Mouse (Mus musculus) midbrain, embryonic 14.5 days (tissue): ENCODE data around the gene Myo19. TPM values are rescaled to one million over a fixed set of nuclear protein-coding genes. Genes with fewer than 3 reads are reported as not detected.
"Not testable (repeated sequence)": the region's sequence is repeated elsewhere in the genome, so short reads cannot be mapped to it uniquely, and the experiment has no call there.

Source experiments
- ATAC-seq: fragments of 200-750 bp; cut with Nextera tagmentation; 2 replicates; pipeline ENCODE4 v1.8.0; 2017; ENCODE audit warnings: moderate number of reproducible peaks, moderate library complexity; ENCODE audit not compliant: low FRiP score, low TSS enrichment
- DNase-seq: peaks from one replicate; pipeline ENCODE4 v3.0.0-alpha.2; 2015
- H3K27ac ChIP-seq: fragments of 300-500 bp; sonication (generic); replicated peaks from 2 replicates; pipeline ENCODE4 v1.5.1; 2014; ENCODE audit warnings: mild to moderate bottlenecking, low read depth, low read length, moderate library complexity
- H3K27me3 ChIP-seq: fragments of 300-500 bp; sonication (generic); 2 replicates; pipeline ENCODE4 v1.6.1; 2014; ENCODE audit warnings: low read length, control low read depth, mixed read lengths; ENCODE audit not compliant: control insufficient read depth, insufficient read depth
- H3K36me3 ChIP-seq: fragments of 300-500 bp; sonication (generic); 2 replicates; pipeline ENCODE4 v1.6.1; 2014; ENCODE audit warnings: low read length, control low read depth; ENCODE audit not compliant: control insufficient read depth, insufficient read depth
- H3K4me1 ChIP-seq: fragments of 300-500 bp; sonication (generic); 2 replicates; pipeline ENCODE4 v1.6.1; 2014; ENCODE audit warnings: mild to moderate bottlenecking, antibody characterized with exemption, low read length, control low read depth; ENCODE audit not compliant: control insufficient read depth, insufficient read depth
- H3K4me2 ChIP-seq: fragments of 300-500 bp; sonication (generic); 2 replicates; pipeline ENCODE4 v1.6.1; 2014; ENCODE audit warnings: mild to moderate bottlenecking, low read length, moderate library complexity
- H3K4me3 ChIP-seq: fragments of 300-500 bp; sonication (generic); replicated peaks from 2 replicates; pipeline ENCODE4 v1.5.1; 2014; ENCODE audit warnings: low read depth, low read length
- H3K9ac ChIP-seq: fragments of 300-500 bp; sonication (generic); replicated peaks from 2 replicates; pipeline ENCODE4 v1.6.1; 2014; ENCODE audit warnings: mild to moderate bottlenecking, low read length, moderate library complexity
- H3K9me3 ChIP-seq: fragments of 300-500 bp; sonication (generic); 2 replicates; pipeline ENCODE4 v1.6.1; 2016; ENCODE audit warnings: low read length, control low read depth, mixed read lengths; ENCODE audit not compliant: control insufficient read depth
- WGBS: fragments of 180-500 bp; shearing (Covaris S2); extraction: QIAGEN DNeasy Blood & Tissue Kit; methylation state at CpG from one replicate; pipeline ENCODE4 v1.1.7; 2014; 5-methylcytosine and 5-hydroxymethylcytosine counted together
- polyA plus RNA-seq: library from polyadenylated mRNA; unstranded; fragments of >200 nt; fragmentation: Nextera tagmentation; extraction: Ambion mirVana; gene quantifications from 2 replicates; pipeline ENCODE4 v1.2.1, GENCODE M21; 2014

Myo19 gene
- polyA plus RNA-seq, 1 experiment from 2014 or later: 6.2 TPM

- DNase-seq (peak; percentile 98), ATAC-seq (peak; percentile 86)
- H3K27ac ChIP-seq: peak overlapping the region; percentile 99
- H3K27me3 ChIP-seq: no peaks in the 10 kb centered on the region
- H3K9me3 ChIP-seq: no peaks in the 10 kb centered on the region
- H3K4me3 ChIP-seq: peak overlapping the region; percentile 86
- H3K9ac ChIP-seq: peak overlapping the region; percentile 80
- H3K4me1 ChIP-seq: peaks cover 19% of the 10 kb centered on the region
- H3K4me2 ChIP-seq: peak overlapping the region; percentile 66
- under 1% methylated on average over 52 of the region's 61 CpGs for WGBS
- no peaks in the 10 kb centered on the region for H3K36me3 ChIP-seq
Observed at GRCm38 (mm10) chr11:84869537-84870232, 10.3 kb upstream of the Myo19 start.

DNA sequence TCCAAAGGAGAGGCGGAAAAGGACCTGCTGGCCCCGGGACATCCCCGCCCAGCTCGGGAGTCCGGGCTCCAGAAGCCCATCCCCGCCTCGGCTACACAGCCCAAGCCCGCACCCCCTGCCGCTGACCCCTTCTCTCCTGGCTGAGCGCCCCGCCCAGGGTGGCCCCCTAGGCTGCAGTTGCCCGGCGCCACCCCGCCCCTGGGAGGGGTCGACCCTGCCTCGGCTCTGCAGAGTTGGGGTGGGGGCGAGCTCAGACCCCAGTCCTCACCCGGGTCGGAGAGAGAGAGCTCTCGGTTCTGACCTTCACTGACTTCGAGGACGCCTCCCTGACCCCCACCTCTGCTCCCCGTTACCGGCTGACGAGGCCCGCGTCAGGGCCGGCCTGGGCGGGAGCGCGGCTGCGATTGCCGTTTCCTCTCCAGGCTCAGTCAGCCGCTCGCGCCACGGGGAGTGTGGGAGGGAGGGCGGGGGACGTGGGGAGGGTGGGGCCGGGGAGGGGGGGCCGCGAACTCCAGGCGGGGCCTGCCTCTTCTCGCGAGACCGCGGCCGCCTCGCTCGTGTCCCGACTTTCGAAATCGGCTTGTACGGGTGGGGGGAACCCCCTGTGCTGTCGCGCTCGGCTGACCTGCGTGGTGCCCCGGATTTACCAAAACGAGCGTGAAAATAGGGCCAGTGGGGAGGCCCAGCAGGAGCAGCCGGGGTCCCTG lies 9.5 kb upstream of the Myo19 start, which contains the start of gene Ggnbp2:
Gene Ggnbp2, minus strand, starts transcription at position 481 of the 707 bp plus-strand sequence.
- Histone ChIP-seq H3K9ac (peak within 1 kb of the TSS; percentile 97), H3K4me3 (peak within 1 kb of the TSS; percentile 86), H3K27me3 (no peaks in the 10 kb centered on the region), H3K36me3 (no peaks in the 10 kb centered on the region), H3K4me1 (peaks cover 19% of the 10 kb centered on the region), H3K27ac (peak within 1 kb of the TSS; percentile 99), H3K9me3 (no peaks in the 10 kb centered on the region), H3K4me2 (peak within 1 kb of the TSS; percentile 78)
- DNase-seq: peak; percentile 96
- WGBS: under 1% methylated on average over 60 of the region's 62 CpGs
- peak; percentile 87 for ATAC-seq

DNA sequence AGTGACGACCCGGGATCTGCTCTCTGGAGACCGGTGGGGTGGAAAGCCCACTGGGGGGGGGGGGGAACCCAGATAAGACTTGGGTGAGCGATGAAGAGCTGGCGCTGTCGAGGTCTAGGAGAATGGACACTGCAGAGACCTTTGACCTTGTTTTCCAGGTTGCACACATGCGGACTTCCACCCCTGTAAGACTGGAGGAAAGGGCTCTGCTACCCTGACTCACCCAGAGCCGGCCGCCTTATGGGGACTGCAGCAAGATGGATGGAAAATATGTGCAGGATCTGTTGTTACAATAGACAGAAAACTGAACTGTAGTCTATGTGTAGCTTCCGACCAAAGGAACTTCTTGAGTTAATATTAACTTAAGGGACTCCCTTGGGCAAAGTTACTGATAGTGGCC lies 8.9 kb upstream of the Myo19 start:
- Histone ChIP-seq H3K36me3 (no peaks in the 10 kb centered on the region), H3K27me3 (no peaks in the 10 kb centered on the region), H3K4me3 (peak overlapping the region; percentile 86), H3K27ac (peak overlapping the region; percentile 99), H3K4me2 (peak overlapping the region; percentile 78), H3K9ac (peak overlapping the region; percentile 97), H3K4me1 (peaks cover 19% of the 10 kb centered on the region), H3K9me3 (no peaks in the 10 kb centered on the region)
- DNase-seq (peak; percentile 64), ATAC-seq (no peak)
- WGBS: under 1% methylated on average over 10 of the region's 10 CpGs

GRCm38 (mm10) chr11:84871548-84872069 lies 8.3 kb upstream of the Myo19 start:
- no peak for ATAC-seq
- H3K27ac ChIP-seq: peak overlapping the region; percentile 99

GRCm38 (mm10) chr11:84873042-84873833 lies 6.7 kb upstream of the Myo19 start:
- no peaks in the 10 kb centered on the region for H3K36me3 ChIP-seq
- WGBS: 75% methylated on average over 1 of the region's 1 CpGs
- no peak overlapping the region for H3K9ac ChIP-seq
- peaks cover 12% of the 10 kb centered on the region for H3K4me1 ChIP-seq
- no peak overlapping the region for H3K4me2 ChIP-seq
- DNase-seq (no peak), ATAC-seq (no peak)
- H3K27me3 ChIP-seq: no peaks in the 10 kb centered on the region
- H3K9me3 ChIP-seq: no peaks in the 10 kb centered on the region
- H3K4me3 ChIP-seq: no peak overlapping the region
- H3K27ac ChIP-seq: no peak overlapping the region

More at GRCm38 (mm10) chr11:84871548-84872069, 8.3 kb upstream of the Myo19 start:
- Histone ChIP-seq H3K4me2 (peak overlapping the region; percentile 78), H3K4me3 (peak overlapping the region; percentile 86), H3K27me3 (no peaks in the 10 kb centered on the region), H3K36me3 (no peaks in the 10 kb centered on the region), H3K9ac (peak overlapping the region; percentile 97), H3K4me1 (peaks cover 19% of the 10 kb centered on the region), H3K9me3 (no peaks in the 10 kb centered on the region)
- DNase-seq: no peak
- WGBS: 84% methylated on average over 4 of the region's 4 CpGs

GRCm38 (mm10) chr11:84876020-84876419 lies 3.9 kb upstream of the Myo19 start:
- not testable (repeated sequence) for H3K9me3 ChIP-seq, ATAC-seq, H3K9ac ChIP-seq, H3K27ac ChIP-seq, H3K4me3 ChIP-seq, H3K4me2 ChIP-seq, DNase-seq, H3K36me3 ChIP-seq, H3K27me3 ChIP-seq
- peaks cover 13% of the 10 kb centered on the region; the same call in 1 of the 2 replicates for H3K4me1 ChIP-seq
- WGBS: no CpG with 5 or more reads among the region's 1 CpGs

DNA sequence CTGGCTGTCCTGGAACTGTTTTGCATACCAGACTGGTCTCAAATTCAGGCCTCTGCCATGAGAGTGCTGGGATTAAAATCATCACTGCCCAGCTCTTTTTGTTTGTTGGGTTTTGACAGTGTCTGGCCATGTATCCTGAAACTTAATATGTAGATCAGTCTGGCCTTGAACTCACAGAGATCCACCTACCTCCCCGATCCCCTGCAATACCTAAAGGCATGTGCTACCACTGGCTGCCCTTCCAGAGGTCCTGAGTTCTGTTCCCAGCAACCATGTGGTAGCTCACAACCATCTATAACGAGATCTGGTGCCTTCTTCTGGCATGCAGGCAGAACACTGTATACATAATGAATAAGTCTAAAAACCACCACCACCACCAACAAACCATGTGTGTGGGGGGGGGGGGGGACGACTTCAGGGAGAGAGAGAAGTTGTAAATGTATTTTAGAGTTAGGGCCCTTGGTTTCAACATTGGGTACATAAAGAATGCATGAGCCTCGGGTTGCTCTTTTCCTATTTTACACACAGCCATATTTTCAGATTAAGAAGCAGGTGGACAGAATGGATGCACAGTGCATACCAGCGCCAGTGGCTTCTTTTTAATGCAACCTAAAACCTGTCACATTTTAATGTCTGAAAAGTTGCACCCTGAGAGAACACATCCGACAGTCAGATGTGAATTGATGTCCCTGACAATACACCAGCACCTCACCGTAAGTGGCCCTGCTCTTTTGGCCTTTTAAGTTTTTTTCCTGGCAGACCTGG lies 759 bp upstream of the Myo19 start:
- Histone ChIP-seq H3K36me3 (peaks cover 13% of the 10 kb centered on the region), H3K4me1 (peaks cover 9% of the 10 kb centered on the region; the same call in 1 of the 2 replicates), H3K4me2 (peak overlapping the region; percentile 92), H3K9ac (peak overlapping the region; percentile 82), H3K9me3 (no peaks in the 10 kb centered on the region), H3K27ac (peak overlapping the region; percentile 88), H3K27me3 (no peaks in the 10 kb centered on the region), H3K4me3 (peak overlapping the region; percentile 92)
- WGBS: 25% methylated on average over 7 of the region's 7 CpGs
- DNase-seq: no peak
- ATAC-seq: 0 out of 2 replicates have a peak, but pooled peaks have one; percentile 1
